Mouse (Mus musculus) heart, postnatal 36 days (tissue): ENCODE results near the gene Alg1. TPM values are rescaled to one million over a fixed set of nuclear protein-coding genes. Genes with fewer than 3 reads are reported as not detected.

Source experiments
- microRNA-seq, 2 experiments: library from miRNA; unstranded; fragments of <30 nt; microRNA quantifications; one replicate each; pipeline ENCODE4 v1.2.0; 2021; ENCODE audit warnings: borderline number of aligned reads in 2 of 2
- total RNA-seq, 2 experiments: library from RNA; stranded (reverse); gene quantifications; 2 replicates each; pipeline ENCODE4 v1.2.3; 2021

The Alg1 gene
- total RNA-seq, 2 experiments from 2014 or later: 13.8 to 14.7 TPM

Small RNA genes lying within 50 kb of the gene (microRNA-seq; reads per million reads assigned to microRNA genes)
- gene Gm23689: 0 reads per million in 2 experiments
- 0 reads per million in 2 experiments for gene Gm26095
- gene Mir6364: 0 reads per million in 2 experiments

Other genes with a start within 250 kb of the Alg1 start
- not detected for gene Sept12, start 235.8 kb upstream of the Alg1 start, total RNA-seq
- gene Smim22, start 226.3 kb upstream of the Alg1 start, total RNA-seq: not detected
- 10 to 100 TPM; 16.2 to 19.7 TPM for gene Rogdi, start 220.1 kb upstream of the Alg1 start, total RNA-seq
- gene Glyr1, start 183.8 kb upstream of the Alg1 start, total RNA-seq: 10 to 100 TPM; 43.8 to 46.0 TPM
- gene Ubn1, start 183.6 kb upstream of the Alg1 start, total RNA-seq: 10 to 100 TPM; 26.4 to 28.5 TPM
- 1 to 10 TPM; 4.9 to 6.7 TPM for gene Ppl, start 101.2 kb upstream of the Alg1 start, total RNA-seq
- gene Sec14l5, start 86.5 kb upstream of the Alg1 start, total RNA-seq: under 1 TPM; 0.51 to 0.78 TPM
- 10 to 100 TPM; 13.4 to 14.5 TPM for gene Nagpa, start 29.6 kb upstream of the Alg1 start, total RNA-seq
- 10 to 100 TPM; 22.9 to 23.6 TPM for gene AU021092, start 11.3 kb upstream of the Alg1 start, total RNA-seq
- gene Eef2kmt, start 22.4 kb downstream of the Alg1 start, total RNA-seq: 1 to 10 TPM; 8.5 to 9.0 TPM